Mouse (Mus musculus) cerebellum, adult 2 months (tissue): ENCODE measurements around the gene Timm44. TPM values are rescaled to one million over a fixed set of nuclear protein-coding genes. Genes with fewer than 3 reads are reported as not detected.
"Not testable (repeated sequence)": the region's sequence is repeated elsewhere in the genome, so short reads cannot be mapped to it uniquely, and the experiment has no call there.

Experiments used
- DNase-seq, 2 experiments: peaks; one replicate each; pipeline ENCODE4 v3.0.0; 2021
- H3K27ac ChIP-seq: fragments of 200-500 bp; 2 replicates; pipeline ENCODE4 v1.5.1; 2012; ENCODE audit warnings: low read length, control low read depth, inconsistent platforms; ENCODE audit not compliant: insufficient read depth
- H3K27me3 ChIP-seq: fragments of 200-500 bp; 2 replicates; pipeline ENCODE4 v1.6.1; 2012; ENCODE audit warnings: inconsistent platforms, mild to moderate bottlenecking, low read length, moderate library complexity; ENCODE audit not compliant: control insufficient read depth, insufficient read depth
- H3K4me1 ChIP-seq: fragments of 200-500 bp; 2 replicates; pipeline ENCODE4 v1.6.1; 2011; ENCODE audit warnings: low read length; ENCODE audit not compliant: control insufficient read depth, insufficient read depth
- H3K4me3 ChIP-seq: fragments of 200-500 bp; replicated peaks from 2 replicates; pipeline ENCODE3; 2011; ENCODE audit warnings: mild to moderate bottlenecking, low read depth, low read length, control low read depth; ENCODE audit not compliant: insufficient read depth
- CTCF ChIP-seq: fragments of 200-500 bp; IDR thresholded peaks from 2 replicates; pipeline ENCODE4 v1.5.1; 2011; ENCODE audit warnings: low read depth, mild to moderate bottlenecking, control low read depth, low read length, moderate library complexity, borderline replicate concordance; ENCODE audit not compliant: insufficient read depth
- POLR2A ChIP-seq: fragments of 200-500 bp; IDR thresholded peaks from 2 replicates; pipeline ENCODE4 v1.6.1; 2011; ENCODE audit warnings: low read length, control low read depth, borderline replicate concordance; ENCODE audit not compliant: insufficient read depth
- WGBS: fragments of 180-500 bp; shearing (Covaris S2); methylation state at CpG from one replicate; pipeline ENCODE4 v1.1.7; 2018; 5-methylcytosine and 5-hydroxymethylcytosine counted together
- polyA plus RNA-seq: library from polyadenylated mRNA; depleted of rRNA; stranded (reverse); fragments of >200 nt; gene quantifications from 2 replicates; pipeline ENCODE4 v1.2.3, GENCODE M21; 2012

Gene Timm44
- polyA plus RNA-seq, 1 experiment: 98.4 TPM

DNA sequence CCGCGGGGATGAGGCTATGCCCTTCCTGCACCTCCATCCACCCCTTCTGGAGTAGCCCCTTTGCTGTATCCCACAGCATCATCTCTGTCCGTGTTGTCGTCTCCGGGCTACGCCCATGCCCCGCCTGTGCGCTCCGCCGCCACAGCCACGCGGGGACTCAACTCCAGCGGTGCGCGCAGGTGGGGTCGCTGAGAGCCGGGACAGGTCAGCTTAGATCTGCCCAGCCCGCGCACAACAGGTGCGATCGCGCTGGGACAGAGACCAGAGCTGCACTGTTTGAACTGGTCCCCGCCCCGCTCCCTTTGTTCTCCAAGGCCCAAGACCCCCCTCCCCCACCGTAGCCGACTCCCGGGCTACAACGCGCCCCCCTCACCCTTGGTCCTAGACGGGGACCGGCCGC lies 17.0 kb downstream of the Timm44 start:
- TF ChIP-seq POLR2A: no peak
- TF ChIP-seq CTCF: no peak
- Histone ChIP-seq H3K4me3 (peak overlapping the region; percentile 18), H3K27me3 (no peaks in the 10 kb centered on the region), H3K4me1 (peaks cover 8% of the 10 kb centered on the region), H3K27ac (no peak overlapping the region)
- under 1% methylated on average over 32 of the region's 32 CpGs for WGBS
- DNase-seq: peak in 1 of 2 experiments; percentile 37

DNA sequence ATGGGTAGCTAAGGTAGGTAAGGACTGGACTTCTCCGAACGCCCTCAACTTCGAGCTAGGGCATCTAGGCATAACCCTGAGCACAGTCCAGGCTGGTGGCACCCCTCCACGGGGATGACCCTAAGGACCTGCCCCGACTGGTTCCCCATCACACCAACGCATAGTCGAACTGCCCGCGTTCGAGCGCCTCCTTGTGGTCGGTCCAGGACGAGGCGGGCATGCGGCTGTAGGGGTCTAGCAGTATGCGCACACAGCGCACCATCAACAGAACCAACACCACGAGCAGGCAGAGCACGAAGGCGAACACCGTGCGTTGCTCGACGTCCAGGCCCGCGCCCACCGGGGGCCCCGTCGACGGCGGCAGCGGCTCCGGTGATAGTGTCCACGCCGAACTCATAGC lies 17.5 kb downstream of the Timm44 start:
- H3K27me3 ChIP-seq: no peaks in the 10 kb centered on the region
- H3K27ac ChIP-seq: no peak overlapping the region
- no peak for TF ChIP-seq POLR2A
- TF ChIP-seq CTCF: peak; percentile 70
- peaks cover 8% of the 10 kb centered on the region for H3K4me1 ChIP-seq
- H3K4me3 ChIP-seq: peak overlapping the region; percentile 18
- 3% methylated on average over 35 of the region's 35 CpGs for WGBS
- peak; percentile 45 to 63 for DNase-seq

DNA sequence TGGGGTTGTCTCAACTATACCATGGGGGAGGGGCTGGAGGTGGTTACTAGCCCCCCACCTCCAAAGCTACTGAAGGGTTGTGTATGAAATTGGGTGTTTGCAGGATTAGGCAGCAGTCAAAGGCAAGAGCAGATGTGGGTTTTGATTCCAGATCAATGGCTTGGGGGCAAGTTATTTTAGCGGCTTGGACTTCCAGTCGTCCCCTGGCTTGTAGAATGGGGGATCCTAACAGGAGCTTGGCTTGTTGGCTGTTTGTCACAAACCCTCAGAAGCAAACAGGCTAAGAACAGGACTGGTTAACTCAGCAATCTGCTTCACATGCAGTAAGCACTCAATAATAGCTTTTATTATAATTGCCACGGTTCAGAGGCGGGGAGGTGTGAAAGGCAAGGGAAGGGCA lies 18.4 kb downstream of the Timm44 start:
- Histone ChIP-seq H3K27ac (no peak overlapping the region), H3K4me3 (no peak overlapping the region), H3K27me3 (no peaks in the 10 kb centered on the region), H3K4me1 (peaks cover 11% of the 10 kb centered on the region)
- 66% methylated on average over 4 of the region's 4 CpGs for WGBS
- TF ChIP-seq POLR2A (no peak), CTCF (no peak)
- no peak for DNase-seq

DNA sequence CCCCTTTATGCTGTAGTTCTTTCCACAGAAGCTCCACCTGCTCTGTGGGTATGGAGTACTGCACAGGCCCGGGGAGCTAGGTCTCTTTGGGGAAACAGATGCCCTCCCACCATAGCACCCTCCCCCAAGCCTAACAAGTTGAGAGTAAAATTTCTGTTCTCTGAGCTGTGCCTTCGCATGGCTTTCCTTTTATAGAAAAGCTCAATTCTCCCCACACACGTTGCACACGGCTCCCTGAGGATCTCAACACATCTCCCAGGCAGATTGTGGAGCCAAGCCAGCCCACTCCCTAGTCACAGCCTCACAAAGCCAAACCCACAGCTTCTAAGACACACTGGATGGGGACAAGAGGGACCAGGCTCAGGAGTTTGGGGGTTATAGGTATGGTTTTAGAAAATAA lies 18.8 kb downstream of the Timm44 start:
- no peak for TF ChIP-seq POLR2A
- no peak for DNase-seq
- H3K27me3 ChIP-seq: no peaks in the 10 kb centered on the region
- WGBS: 18% methylated on average over 4 of the region's 4 CpGs
- peaks cover 12% of the 10 kb centered on the region for H3K4me1 ChIP-seq
- no peak overlapping the region for H3K27ac ChIP-seq
- no peak overlapping the region for H3K4me3 ChIP-seq

DNA sequence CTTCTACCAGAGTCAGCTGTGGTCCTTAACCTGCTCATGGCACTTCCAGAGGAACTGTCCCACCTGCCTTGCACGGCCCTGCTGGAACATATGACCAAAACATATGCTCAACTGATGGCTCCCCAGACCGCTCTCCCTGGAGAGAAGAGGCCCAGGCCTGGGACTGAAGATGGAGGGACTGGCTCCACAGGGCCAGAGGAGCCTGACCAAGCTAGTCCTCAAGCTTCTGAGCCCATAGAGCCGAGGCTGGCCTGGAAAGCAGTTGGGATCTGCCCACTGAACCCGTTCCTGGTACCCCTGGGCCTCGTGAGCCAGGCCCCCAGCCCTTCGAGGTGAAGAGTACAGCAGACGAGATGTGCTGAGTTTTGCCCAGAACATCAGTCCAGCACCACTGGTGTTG lies 20.2 kb downstream of the Timm44 start:
- H3K27ac ChIP-seq, H3K4me3 ChIP-seq, H3K27me3 ChIP-seq, DNase-seq: not testable (repeated sequence)
- 73% methylated on average over 7 of the region's 7 CpGs for WGBS
- H3K4me1 ChIP-seq: peaks cover 12% of the 10 kb centered on the region

DNA sequence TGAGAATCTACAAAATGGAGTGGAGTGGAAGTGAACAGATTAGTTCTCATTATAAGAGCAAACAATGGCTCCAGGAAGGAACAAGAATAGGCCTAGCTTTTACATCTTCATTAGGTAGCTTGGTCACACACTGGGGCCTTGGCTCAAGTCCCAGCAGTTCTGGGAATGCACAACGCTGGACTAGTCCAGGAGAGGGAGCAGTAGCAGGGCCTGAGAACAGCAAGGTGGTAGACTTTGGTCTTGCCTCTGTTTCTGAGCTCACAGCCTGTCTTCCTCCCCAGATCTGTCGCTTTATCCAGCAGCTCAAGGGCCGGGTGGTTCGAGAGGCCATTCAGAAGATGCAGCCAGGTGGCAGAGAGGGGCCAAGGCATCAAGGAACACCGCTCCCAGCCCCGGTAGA lies 21.7 kb downstream of the Timm44 start:
- H3K4me3 ChIP-seq: no peak overlapping the region
- H3K27ac ChIP-seq: no peak overlapping the region
- H3K27me3 ChIP-seq: no peaks in the 10 kb centered on the region
- DNase-seq: peak; percentile 76 to 82
- 21% methylated on average over 6 of the region's 6 CpGs for WGBS
- TF ChIP-seq CTCF (peak; percentile 62), POLR2A (no peak)
- H3K4me1 ChIP-seq: peaks cover 16% of the 10 kb centered on the region

DNA sequence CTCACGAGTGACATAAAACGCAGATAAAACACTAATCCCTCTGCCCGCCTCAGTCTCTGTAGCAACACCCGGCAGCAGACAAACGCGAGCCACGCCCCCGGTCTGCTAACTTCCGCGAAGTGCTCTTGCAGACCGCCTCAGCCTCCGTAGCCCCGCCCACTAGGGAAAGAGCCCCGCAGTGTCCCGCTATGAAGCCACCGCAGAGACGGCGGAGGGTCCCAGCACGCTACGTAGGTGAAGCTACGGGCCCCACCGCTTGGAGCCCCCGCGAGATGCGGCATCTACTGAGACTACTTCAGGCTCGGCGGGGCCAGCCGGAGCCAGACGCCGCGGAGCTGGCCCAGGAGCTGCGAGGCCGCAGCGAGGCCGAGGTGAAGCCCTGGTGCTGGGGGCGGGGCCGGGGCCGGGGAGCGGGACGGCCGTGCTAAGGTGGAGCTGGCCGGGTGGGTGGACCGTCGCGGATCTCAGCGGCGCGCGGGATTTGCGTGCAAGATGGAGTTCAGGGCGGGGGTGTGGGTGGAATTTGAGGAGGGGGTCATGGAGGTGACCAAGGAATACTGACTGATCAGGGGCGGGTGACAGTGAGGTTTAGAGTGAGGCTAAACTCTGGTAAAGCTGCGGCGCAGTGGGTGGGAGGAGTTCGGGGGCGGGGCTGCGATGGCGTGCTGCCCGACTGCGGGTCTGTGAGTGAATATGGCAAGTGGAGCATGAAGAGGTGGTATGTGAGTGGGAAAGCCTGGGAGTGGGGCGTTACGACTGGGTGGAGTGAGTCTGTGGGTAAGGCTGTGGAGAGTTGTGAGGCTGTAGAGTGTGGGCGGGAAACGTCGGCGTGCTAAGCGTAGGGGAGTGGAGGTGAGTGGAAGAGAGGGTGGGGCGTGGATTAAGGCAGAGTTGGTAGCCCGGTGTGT lies 22.5 kb downstream of the Timm44 start, which contains the start of gene Snapc2:
Gene Snapc2 (plus strand): TSS at position 147 of the 908 bp plus-strand sequence.
- WGBS: under 1% methylated on average over 69 of the region's 69 CpGs
- peak within 1 kb of the TSS; percentile 47; the same call in 1 of the 2 replicates for H3K27ac ChIP-seq
- peak; percentile 91 to 94 for DNase-seq
- TF ChIP-seq CTCF (no peak), POLR2A (peak; percentile 53; the same call in 1 of the 2 replicates)
- peaks cover 11% of the 10 kb centered on the region for H3K4me1 ChIP-seq
- H3K4me3 ChIP-seq: peak within 1 kb of the TSS; percentile 88
- no peaks in the 10 kb centered on the region for H3K27me3 ChIP-seq

DNA sequence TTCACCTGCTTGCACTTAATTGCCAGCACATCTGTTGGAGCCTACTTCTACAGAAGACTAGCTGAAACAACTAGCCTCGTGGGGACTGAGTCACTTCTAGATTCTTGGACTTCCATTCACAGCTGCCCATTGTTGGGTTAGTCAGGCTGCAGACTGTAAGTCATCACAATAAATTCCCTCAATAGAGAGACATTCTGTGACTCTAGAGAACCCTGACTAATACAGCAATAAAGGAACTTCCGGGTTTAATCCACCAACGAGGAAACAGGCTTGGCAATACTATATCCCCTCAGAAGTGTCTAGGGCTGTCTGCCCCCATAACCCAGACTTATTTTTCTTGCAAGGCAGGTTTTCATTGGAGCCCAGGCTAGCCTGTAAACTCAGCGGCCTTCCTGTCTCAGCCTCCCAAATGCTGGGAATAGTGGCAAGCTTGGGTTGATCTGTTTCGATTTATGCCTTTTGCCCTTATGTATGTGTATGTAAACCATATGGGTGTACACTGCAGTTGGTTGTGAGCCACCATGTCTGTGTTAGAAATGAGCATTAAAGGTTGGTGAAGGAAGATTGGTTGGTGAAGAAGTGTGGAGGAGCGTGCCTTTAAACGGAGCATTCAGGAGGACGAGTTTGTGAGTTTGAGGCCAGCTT lies 23.5 kb downstream of the Timm44 start:
- no peak for TF ChIP-seq POLR2A
- TF ChIP-seq CTCF: no peak
- Histone ChIP-seq H3K27ac (peak overlapping the region; percentile 47; the same call in 1 of the 2 replicates), H3K27me3 (no peaks in the 10 kb centered on the region), H3K4me3 (peak overlapping the region; percentile 88), H3K4me1 (peaks cover 11% of the 10 kb centered on the region)
- WGBS: 42% methylated on average over 8 of the region's 8 CpGs
- DNase-seq: no peak
